Mouse (Mus musculus): ENCODE results near the gene Gm10295. TPM values are rescaled to one million over a fixed set of nuclear protein-coding genes. Genes with fewer than 3 reads are reported as not detected.
A peak's percentile ranks its signal among the peaks of the same experiment; 100 is the strongest.

The Gm10295 gene
- not detected in 2 replicates for polyA plus RNA-seq (2015; fragmentation: Nextera tagmentation; extraction: Ambion mirVana)

GRCm38 (mm10) chr7:71351364-71351763, at the start of gene Gm10295:
Gene Gm10295, minus strand, starts transcription at chr7:71351485.
- peaks cover 9% of the 10 kb centered on the region; the same call in 1 of the 2 replicates for H3K4me1 ChIP-seq (ENCODE audit: insufficient read depth, low read length)
- H3K4me3 ChIP-seq (ENCODE audit: low read length) = no peak within 1 kb of the TSS
- no peak within 1 kb of the TSS for H3K27ac ChIP-seq (ENCODE audit: low read length)
- ATAC-seq (ENCODE audit: low FRiP score, low TSS enrichment) = no peak
- no peak within 1 kb of the TSS for H3K9ac ChIP-seq (replicated peaks; ENCODE audit: low read length)
- 16% methylated on average over 11 of the region's 11 CpGs for WGBS
- H3K27me3 ChIP-seq (ENCODE audit: insufficient read depth, low read length) = no peaks in the 10 kb centered on the region
- 0 out of 2 replicates have a peak within 1 kb of the TSS, but pooled peaks have one; percentile 14 for H3K4me2 ChIP-seq (replicated peaks; ENCODE audit: low read depth, low read length)
- no peaks in the 10 kb centered on the region for H3K9me3 ChIP-seq (ENCODE audit: low read length)
- H3K36me3 ChIP-seq (ENCODE audit: insufficient read depth, low read length) = no peaks in the 10 kb centered on the region

- Histone ChIP-seq H3K9me3 (ENCODE audit: low read length) (no peaks in the 10 kb centered on the region), H3K36me3 (ENCODE audit: insufficient read depth, low read length) (no peaks in the 10 kb centered on the region), H3K4me3 (ENCODE audit: low read length) (no peak overlapping the region), H3K27ac (ENCODE audit: low read length) (peak overlapping the region; percentile 94), H3K27me3 (ENCODE audit: insufficient read depth, low read length) (no peaks in the 10 kb centered on the region), H3K9ac (replicated peaks; ENCODE audit: low read length) (no peak overlapping the region), H3K4me2 (replicated peaks; ENCODE audit: low read depth, low read length) (no peak overlapping the region), H3K4me1 (ENCODE audit: insufficient read depth, low read length) (peaks cover 30% of the 10 kb centered on the region)
- WGBS = 27% methylated on average over 2 of the region's 2 CpGs
- ATAC-seq (ENCODE audit: low FRiP score, low TSS enrichment) = no peak
Observed at GRCm38 (mm10) chr7:71401032-71401431, 49.7 kb upstream of the Gm10295 start.

GRCm38 (mm10) chr7:71399891-71400632, 48.8 kb upstream of the Gm10295 start:
- no peak overlapping the region for H3K4me2 ChIP-seq (replicated peaks; ENCODE audit: low read depth, low read length)
- H3K4me1 ChIP-seq (ENCODE audit: insufficient read depth, low read length) = peaks cover 33% of the 10 kb centered on the region
- no peaks in the 10 kb centered on the region for H3K9me3 ChIP-seq (ENCODE audit: low read length)
- H3K27me3 ChIP-seq (ENCODE audit: insufficient read depth, low read length) = no peaks in the 10 kb centered on the region
- no peak overlapping the region for H3K4me3 ChIP-seq (ENCODE audit: low read length)
- WGBS = 30% methylated on average over 5 of the region's 5 CpGs
- H3K27ac ChIP-seq (ENCODE audit: low read length) = peak overlapping the region; percentile 94
- no peak overlapping the region for H3K9ac ChIP-seq (replicated peaks; ENCODE audit: low read length)
- ATAC-seq (ENCODE audit: low FRiP score, low TSS enrichment) = no peak
- no peaks in the 10 kb centered on the region for H3K36me3 ChIP-seq (ENCODE audit: insufficient read depth, low read length)

GRCm38 (mm10) chr7:71398959-71399756, 47.9 kb upstream of the Gm10295 start:
- Histone ChIP-seq H3K27ac (ENCODE audit: low read length) (peak overlapping the region; percentile 94), H3K36me3 (ENCODE audit: insufficient read depth, low read length) (no peaks in the 10 kb centered on the region), H3K9me3 (ENCODE audit: low read length) (no peaks in the 10 kb centered on the region), H3K9ac (replicated peaks; ENCODE audit: low read length) (no peak overlapping the region), H3K27me3 (ENCODE audit: insufficient read depth, low read length) (no peaks in the 10 kb centered on the region), H3K4me1 (ENCODE audit: insufficient read depth, low read length) (peaks cover 33% of the 10 kb centered on the region), H3K4me2 (replicated peaks; ENCODE audit: low read depth, low read length) (no peak overlapping the region), H3K4me3 (ENCODE audit: low read length) (no peak overlapping the region)
- WGBS = 17% methylated on average over 10 of the region's 10 CpGs
- ATAC-seq (ENCODE audit: low FRiP score, low TSS enrichment) = peak; percentile 94

- Histone ChIP-seq H3K9ac (replicated peaks; ENCODE audit: low read length) (no peak overlapping the region), H3K27me3 (ENCODE audit: insufficient read depth, low read length) (no peaks in the 10 kb centered on the region), H3K4me1 (ENCODE audit: insufficient read depth, low read length) (peaks cover 33% of the 10 kb centered on the region), H3K27ac (ENCODE audit: low read length) (peak overlapping the region; percentile 94), H3K9me3 (ENCODE audit: low read length) (no peaks in the 10 kb centered on the region), H3K36me3 (ENCODE audit: insufficient read depth, low read length) (no peaks in the 10 kb centered on the region), H3K4me2 (replicated peaks; ENCODE audit: low read depth, low read length) (no peak overlapping the region), H3K4me3 (ENCODE audit: low read length) (no peak overlapping the region)
- 22% methylated on average over 1 of the region's 1 CpGs for WGBS
- ATAC-seq (ENCODE audit: low FRiP score, low TSS enrichment) = no peak
Observed at GRCm38 (mm10) chr7:71398389-71398788, 47.1 kb upstream of the Gm10295 start.

GRCm38 (mm10) chr7:71392795-71393341, 41.6 kb upstream of the Gm10295 start:
- Histone ChIP-seq H3K9ac (replicated peaks; ENCODE audit: low read length) (peak overlapping the region; percentile 27), H3K4me1 (ENCODE audit: insufficient read depth, low read length) (peaks cover 15% of the 10 kb centered on the region), H3K27ac (ENCODE audit: low read length) (peak overlapping the region; percentile 94), H3K36me3 (ENCODE audit: insufficient read depth, low read length) (no peaks in the 10 kb centered on the region), H3K4me2 (replicated peaks; ENCODE audit: low read depth, low read length) (peak overlapping the region; percentile 10; the same call in 1 of the 2 replicates), H3K9me3 (ENCODE audit: low read length) (no peaks in the 10 kb centered on the region), H3K27me3 (ENCODE audit: insufficient read depth, low read length) (no peaks in the 10 kb centered on the region), H3K4me3 (ENCODE audit: low read length) (no peak overlapping the region)
- 14% methylated on average over 4 of the region's 4 CpGs for WGBS
- ATAC-seq (ENCODE audit: low FRiP score, low TSS enrichment) = peak; percentile 70

- no peak overlapping the region for H3K4me2 ChIP-seq (replicated peaks; ENCODE audit: low read depth, low read length)
- H3K27me3 ChIP-seq (ENCODE audit: insufficient read depth, low read length) = no peaks in the 10 kb centered on the region
- peak overlapping the region; percentile 94 for H3K27ac ChIP-seq (ENCODE audit: low read length)
- 0 out of 2 replicates have a peak, but pooled peaks have one; percentile 16 for ATAC-seq (ENCODE audit: low FRiP score, low TSS enrichment)
- WGBS = 56% methylated on average over 5 of the region's 5 CpGs
- no peak overlapping the region for H3K9ac ChIP-seq (replicated peaks; ENCODE audit: low read length)
- peaks cover 16% of the 10 kb centered on the region for H3K4me1 ChIP-seq (ENCODE audit: insufficient read depth, low read length)
- no peak overlapping the region for H3K4me3 ChIP-seq (ENCODE audit: low read length)
- no peaks in the 10 kb centered on the region for H3K36me3 ChIP-seq (ENCODE audit: insufficient read depth, low read length)
- H3K9me3 ChIP-seq (ENCODE audit: low read length) = no peaks in the 10 kb centered on the region
Observed at GRCm38 (mm10) chr7:71391333-71391732, 40.0 kb upstream of the Gm10295 start.

GRCm38 (mm10) chr7:71390291-71390690, 39.0 kb upstream of the Gm10295 start:
- no peaks in the 10 kb centered on the region for H3K9me3 ChIP-seq (ENCODE audit: low read length)
- no peak overlapping the region for H3K9ac ChIP-seq (replicated peaks; ENCODE audit: low read length)
- no peak overlapping the region for H3K4me3 ChIP-seq (ENCODE audit: low read length)
- H3K4me1 ChIP-seq (ENCODE audit: insufficient read depth, low read length) = peaks cover 23% of the 10 kb centered on the region
- peak overlapping the region; percentile 90 for H3K27ac ChIP-seq (ENCODE audit: low read length)
- no peaks in the 10 kb centered on the region for H3K27me3 ChIP-seq (ENCODE audit: insufficient read depth, low read length)
- no peaks in the 10 kb centered on the region for H3K36me3 ChIP-seq (ENCODE audit: insufficient read depth, low read length)
- ATAC-seq (ENCODE audit: low FRiP score, low TSS enrichment) = no peak
- 46% methylated on average over 2 of the region's 2 CpGs for WGBS
- H3K4me2 ChIP-seq (replicated peaks; ENCODE audit: low read depth, low read length) = no peak overlapping the region

GRCm38 (mm10) chr7:71386050-71386449, 34.8 kb upstream of the Gm10295 start:
- Histone ChIP-seq H3K9me3 (ENCODE audit: low read length) (no peaks in the 10 kb centered on the region), H3K4me1 (ENCODE audit: insufficient read depth, low read length) (peaks cover 51% of the 10 kb centered on the region), H3K4me3 (ENCODE audit: low read length) (no peak overlapping the region), H3K4me2 (replicated peaks; ENCODE audit: low read depth, low read length) (no peak overlapping the region), H3K9ac (replicated peaks; ENCODE audit: low read length) (0 out of 2 replicates have a peak overlapping the region, but pooled peaks have one; percentile 6), H3K27ac (ENCODE audit: low read length) (peak overlapping the region; percentile 97), H3K36me3 (ENCODE audit: insufficient read depth, low read length) (no peaks in the 10 kb centered on the region), H3K27me3 (ENCODE audit: insufficient read depth, low read length) (no peaks in the 10 kb centered on the region)
- 21% methylated on average over 6 of the region's 6 CpGs for WGBS
- no peak for ATAC-seq (ENCODE audit: low FRiP score, low TSS enrichment)
